8 mouse cellular contexts compared by ENCODE assay signal in genomic region chr16:15084147-15084752, GRCm38 (mm10).
A peak's percentile ranks its signal among the peaks of the same experiment; 100 is the strongest.
DNase-seq lines count a peak whose midpoint lies in the region; ATAC-seq and TF ChIP-seq lines count a peak whose summit lies in the region.

No protein-coding gene starts in this region.

- H3K4me2 ChIP-seq in hindbrain, embryonic 15.5 days: peak overlapping the region; percentile 95
- peak overlapping the region; percentile 95 for H3K4me2 ChIP-seq in midbrain, embryonic 16.5 days (ENCODE audit: low read length)

- ATAC-seq in hindbrain, embryonic 15.5 days (ENCODE audit: low FRiP score, low read depth): peak; percentile 49
- peak; percentile 59 for ATAC-seq in midbrain, embryonic 16.5 days

- TF ChIP-seq CTCF in kidney, adult 2 months (conservative IDR thresholded peaks at IDR 0.05; ENCODE audit: insufficient read depth, insufficient read length, low read depth, low read length): no peak
- TF ChIP-seq CTCF in cerebellum, adult 2 months (IDR thresholded peaks at IDR 0.05; ENCODE audit: borderline replicate concordance, insufficient read depth, low read depth, low read length): no peak

- H3K36me3 ChIP-seq in kidney, adult 2 months (ENCODE audit: control insufficient read depth, insufficient read depth, low read length): no peaks in the 10 kb centered on the region
- no peaks in the 10 kb centered on the region for H3K36me3 ChIP-seq in hindbrain, embryonic 15.5 days
- no peaks in the 10 kb centered on the region for H3K36me3 ChIP-seq in midbrain, embryonic 16.5 days (ENCODE audit: control insufficient read depth, insufficient read depth, low read length)

- DNase-seq in kidney, adult 2 months: no peak
- DNase-seq in kidney, postnatal 25 days: no peak
- no peak for DNase-seq in urinary bladder, adult 2 months (ENCODE audit: low spot score)
- DNase-seq in testis, postnatal 14 days (ENCODE audit: low spot score): no peak
- no peak for DNase-seq in cerebellum, adult 2 months

- peak overlapping the region; percentile 36; the same call in 1 of the 2 replicates for H3K9ac ChIP-seq in hindbrain, embryonic 15.5 days
- H3K9ac ChIP-seq in midbrain, embryonic 16.5 days (ENCODE audit: low read depth, low read length): peak overlapping the region; percentile 73

- peak overlapping the region; percentile 71 for H3K27ac ChIP-seq in kidney, adult 2 months (ENCODE audit: insufficient read depth, low read depth, low read length)
- peak overlapping the region; percentile 19; the same call in 1 of the 2 replicates for H3K27ac ChIP-seq in brown adipose tissue, adult 24 weeks (replicated peaks; ENCODE audit: low read depth, low read length)
- 0 out of 2 replicates have a peak overlapping the region, but pooled peaks have one; percentile 3 for H3K27ac ChIP-seq in hindbrain, embryonic 15.5 days (replicated peaks)
- no peak overlapping the region for H3K27ac ChIP-seq in midbrain, embryonic 16.5 days (ENCODE audit: low read length)
- H3K27ac ChIP-seq in cerebellum, adult 2 months (ENCODE audit: insufficient read depth, low read length): no peak overlapping the region

- TF ChIP-seq POLR2A in kidney, adult 2 months (IDR thresholded peaks at IDR 0.05; ENCODE audit: low read depth, low read length): no peak
- TF ChIP-seq POLR2A in cerebellum, adult 2 months (IDR thresholded peaks at IDR 0.05; ENCODE audit: borderline replicate concordance, insufficient read depth, low read length): no peak

- no peaks in the 10 kb centered on the region for H3K9me3 ChIP-seq in hindbrain, embryonic 15.5 days
- no peaks in the 10 kb centered on the region for H3K9me3 ChIP-seq in midbrain, embryonic 16.5 days (replicated peaks; ENCODE audit: control insufficient read depth, low read length, poor library complexity, severe bottlenecking)

- WGBS in kidney, adult 2 months: 32% methylated on average over 10 of the region's 10 CpGs
- 16% methylated on average over 10 of the region's 10 CpGs for WGBS in hindbrain, embryonic 15.5 days
- WGBS in midbrain, embryonic 16.5 days: 13% methylated on average over 10 of the region's 10 CpGs
- WGBS in cerebellum, adult 2 months: 14% methylated on average over 10 of the region's 10 CpGs

- no peaks in the 10 kb centered on the region for H3K27me3 ChIP-seq in kidney, adult 2 months (replicated peaks; ENCODE audit: control insufficient read depth, insufficient read depth, low read length)
- H3K27me3 ChIP-seq in hindbrain, embryonic 15.5 days: no peaks in the 10 kb centered on the region
- peaks cover 2% of the 10 kb centered on the region; the same call in 1 of the 2 replicates for H3K27me3 ChIP-seq in midbrain, embryonic 16.5 days (ENCODE audit: control insufficient read depth, insufficient read depth, low read depth, low read length)
- H3K27me3 ChIP-seq in cerebellum, adult 2 months (ENCODE audit: control insufficient read depth, insufficient read depth, low read length): no peaks in the 10 kb centered on the region

- no peaks in the 10 kb centered on the region for H3K4me1 ChIP-seq in kidney, adult 2 months (ENCODE audit: control insufficient read depth, insufficient read depth, low read length)
- peaks cover 4% of the 10 kb centered on the region for H3K4me1 ChIP-seq in brown adipose tissue, adult 24 weeks (ENCODE audit: control insufficient read depth, insufficient read depth, insufficient read length, low read length)
- peaks cover 11% of the 10 kb centered on the region for H3K4me1 ChIP-seq in hindbrain, embryonic 15.5 days (replicated peaks)
- H3K4me1 ChIP-seq in midbrain, embryonic 16.5 days (ENCODE audit: control insufficient read depth, insufficient read depth, low read length): peaks cover 7% of the 10 kb centered on the region; the same call in 1 of the 2 replicates
- no peaks in the 10 kb centered on the region for H3K4me1 ChIP-seq in cerebellum, adult 2 months (ENCODE audit: control insufficient read depth, insufficient read depth, low read length)

- peak overlapping the region; percentile 55; the same call in 1 of the 2 replicates for H3K4me3 ChIP-seq in kidney, adult 2 months (ENCODE audit: insufficient read depth, low read depth, low read length)
- 0 out of 2 replicates have a peak overlapping the region, but pooled peaks have one; percentile 46 for H3K4me3 ChIP-seq in brown adipose tissue, adult 24 weeks (ENCODE audit: insufficient read depth, low read depth, low read length)
- peak overlapping the region; percentile 55 for H3K4me3 ChIP-seq in hindbrain, embryonic 15.5 days
- peak overlapping the region; percentile 65 for H3K4me3 ChIP-seq in midbrain, embryonic 16.5 days (ENCODE audit: low read depth, low read length)
- no peak overlapping the region for H3K4me3 ChIP-seq in cerebellum, adult 2 months (replicated peaks; ENCODE audit: insufficient read depth, low read depth, low read length)

Comparison
In these comparisons a context has a peak if more than half of its experiments do, and no peak if none do; other contexts are left out.
1. H3K27ac ChIP-seq: peak in kidney, adult 2 months (single experiment), brown adipose tissue, adult 24 weeks (single experiment) and hindbrain, embryonic 15.5 days (single experiment); none in midbrain, embryonic 16.5 days (single experiment) and cerebellum, adult 2 months (single experiment).